Mouse (Mus musculus): ENCODE measurements around the gene Etl4.

Etl4 gene

DNA sequence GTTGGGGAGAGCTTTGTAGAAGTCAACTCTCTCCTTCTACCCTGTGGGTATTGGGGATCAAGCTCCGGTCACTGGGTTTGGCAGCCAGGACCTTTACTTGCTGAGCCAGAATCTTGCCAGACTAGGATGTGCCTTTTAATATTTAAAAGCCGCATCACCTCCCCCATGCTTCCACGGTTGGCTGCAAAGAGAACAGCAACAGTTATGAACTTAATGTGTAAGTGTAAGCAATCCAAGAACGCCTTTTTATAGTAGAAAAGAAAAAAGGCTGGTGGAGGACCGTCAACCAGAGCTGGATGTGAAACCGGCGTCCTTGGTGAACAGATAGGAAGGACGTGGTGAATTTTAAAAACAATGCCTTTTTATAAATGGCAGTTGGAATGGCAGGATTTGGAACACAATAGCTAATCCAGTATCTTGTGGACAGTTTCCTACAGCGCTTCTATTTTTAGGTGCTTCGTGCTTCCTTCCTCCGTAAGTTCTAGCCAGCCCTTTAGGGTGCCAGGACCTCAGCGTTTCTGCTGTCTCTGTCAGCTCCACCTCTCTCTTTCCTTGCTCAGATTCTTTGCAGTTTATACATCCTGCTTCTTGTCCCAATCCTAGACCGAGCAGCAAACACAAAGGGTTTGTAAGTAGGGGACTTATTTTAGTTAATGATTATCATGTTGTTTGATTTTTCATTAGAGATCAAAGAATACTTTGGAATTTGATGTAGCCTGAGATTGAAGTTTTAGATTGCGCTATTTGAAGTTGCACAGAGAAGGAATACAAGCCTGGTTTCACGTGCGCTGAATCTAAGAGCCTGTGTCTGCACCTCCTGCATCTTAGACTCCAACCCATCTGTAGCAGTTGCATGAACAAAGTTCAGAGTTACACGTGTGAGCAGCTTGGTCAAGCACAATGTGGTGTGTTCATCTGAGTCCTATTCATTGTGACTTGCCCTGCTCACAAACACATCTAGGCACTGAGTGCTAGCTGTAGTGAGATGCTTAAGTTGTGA is 535.9 kb downstream of the Etl4 start:
- DNase-seq = no peak

- DNase-seq = no peak
Observed at GRCm38 (mm10) chr2:20446180-20446579, 536.6 kb downstream of the Etl4 start.

- DNase-seq = no peak
Observed at GRCm38 (mm10) chr2:20450945-20451344, 541.4 kb downstream of the Etl4 start.

GRCm38 (mm10) chr2:20453506-20454206 is 544.1 kb downstream of the Etl4 start:
- DNase-seq = no peak

DNA sequence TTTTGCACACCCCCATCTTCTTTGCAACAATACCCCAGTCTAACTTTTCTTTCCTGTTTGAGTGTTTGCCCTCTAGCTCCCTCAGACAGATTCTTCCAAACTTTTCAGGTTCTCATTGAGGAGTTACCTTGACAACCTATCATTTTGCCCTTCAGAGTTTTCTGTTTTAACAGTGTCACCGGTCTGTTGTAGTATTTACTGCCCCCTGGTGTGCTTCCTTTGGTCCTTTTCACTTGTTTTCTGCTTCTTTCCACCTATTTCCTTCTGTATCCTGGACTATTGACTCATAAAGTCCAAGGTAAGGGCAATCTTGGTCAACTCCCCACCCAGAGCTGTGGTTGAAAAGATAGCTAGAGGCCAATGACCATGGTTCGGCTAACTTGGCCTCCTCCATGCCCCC is 569.6 kb downstream of the Etl4 start:
- DNase-seq = no peak

- no peak for DNase-seq
Observed at GRCm38 (mm10) chr2:20486137-20486788, 576.7 kb downstream of the Etl4 start.

- no peak for DNase-seq
Observed at GRCm38 (mm10) chr2:20489090-20489489, 579.5 kb downstream of the Etl4 start.

DNA sequence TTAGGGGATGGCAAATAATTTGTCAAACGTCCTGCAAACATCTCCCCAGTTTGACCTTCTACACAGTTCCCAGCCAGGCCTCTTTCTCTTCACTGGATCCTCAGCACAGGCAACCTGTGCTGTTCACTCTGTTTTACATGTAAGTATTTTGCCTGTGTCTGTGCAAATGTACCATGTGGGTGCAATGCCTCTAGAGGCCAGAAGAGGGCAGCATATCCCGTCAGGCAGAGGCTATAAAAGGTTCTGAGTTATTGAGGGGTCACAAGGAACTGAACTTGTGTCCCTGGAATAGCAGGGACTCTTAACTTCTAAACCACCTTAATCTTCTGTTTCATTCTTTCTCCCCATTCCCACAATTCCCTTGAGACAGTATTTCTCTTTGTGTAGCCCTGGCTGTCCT is 582.5 kb downstream of the Etl4 start:
- DNase-seq = no peak

GRCm38 (mm10) chr2:20493806-20494205 is 584.2 kb downstream of the Etl4 start:
- no peak for DNase-seq

DNA sequence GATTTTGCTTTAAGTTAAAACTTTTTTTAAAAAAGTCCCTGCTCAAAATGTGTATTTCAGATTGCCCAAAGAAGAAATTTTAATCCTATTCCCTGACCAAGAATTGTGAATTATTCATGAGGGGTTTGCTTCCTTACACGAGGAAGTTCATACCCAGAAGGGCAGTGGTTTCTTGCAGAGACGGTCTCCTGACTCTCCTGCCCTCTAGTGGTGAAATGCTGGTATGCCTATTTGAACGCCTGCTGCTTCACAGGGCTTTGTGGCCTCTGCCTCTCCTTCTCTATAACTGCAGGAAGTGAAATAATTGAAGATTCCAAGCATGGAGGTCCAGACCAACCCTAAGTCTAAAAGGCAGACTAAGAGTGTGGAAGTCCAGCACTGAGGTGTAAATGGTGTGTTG is 585.1 kb downstream of the Etl4 start:
- DNase-seq = peak; percentile 37 to 46

DNA sequence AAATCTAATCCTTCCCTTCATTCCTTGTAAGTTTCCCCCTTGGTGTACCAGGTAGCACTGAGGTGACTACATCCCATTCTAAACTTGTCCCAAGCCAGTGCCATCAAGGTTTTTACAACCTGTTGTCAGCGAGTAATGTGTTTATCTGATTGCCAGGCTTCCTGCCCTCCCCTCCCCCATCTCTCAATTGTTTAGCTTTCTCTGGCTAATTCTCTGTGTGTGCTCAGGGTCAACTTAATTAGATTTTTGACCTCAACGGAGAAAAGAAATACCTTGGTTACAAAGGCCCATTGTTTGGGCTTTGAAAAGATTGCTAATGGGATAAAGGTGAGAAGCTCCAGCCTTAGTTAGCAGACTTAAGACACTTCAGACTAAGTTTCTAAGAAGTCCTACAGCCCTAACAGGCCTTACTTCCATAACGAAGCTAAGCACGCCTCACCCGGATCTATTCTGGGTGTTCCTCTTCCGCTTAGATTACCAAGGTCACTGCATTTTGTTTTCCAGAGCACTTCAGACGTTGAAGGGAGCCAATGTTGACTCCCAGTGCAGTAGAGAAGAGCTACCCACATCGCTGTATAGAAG is 586.7 kb downstream of the Etl4 start:
- DNase-seq = no peak

DNA sequence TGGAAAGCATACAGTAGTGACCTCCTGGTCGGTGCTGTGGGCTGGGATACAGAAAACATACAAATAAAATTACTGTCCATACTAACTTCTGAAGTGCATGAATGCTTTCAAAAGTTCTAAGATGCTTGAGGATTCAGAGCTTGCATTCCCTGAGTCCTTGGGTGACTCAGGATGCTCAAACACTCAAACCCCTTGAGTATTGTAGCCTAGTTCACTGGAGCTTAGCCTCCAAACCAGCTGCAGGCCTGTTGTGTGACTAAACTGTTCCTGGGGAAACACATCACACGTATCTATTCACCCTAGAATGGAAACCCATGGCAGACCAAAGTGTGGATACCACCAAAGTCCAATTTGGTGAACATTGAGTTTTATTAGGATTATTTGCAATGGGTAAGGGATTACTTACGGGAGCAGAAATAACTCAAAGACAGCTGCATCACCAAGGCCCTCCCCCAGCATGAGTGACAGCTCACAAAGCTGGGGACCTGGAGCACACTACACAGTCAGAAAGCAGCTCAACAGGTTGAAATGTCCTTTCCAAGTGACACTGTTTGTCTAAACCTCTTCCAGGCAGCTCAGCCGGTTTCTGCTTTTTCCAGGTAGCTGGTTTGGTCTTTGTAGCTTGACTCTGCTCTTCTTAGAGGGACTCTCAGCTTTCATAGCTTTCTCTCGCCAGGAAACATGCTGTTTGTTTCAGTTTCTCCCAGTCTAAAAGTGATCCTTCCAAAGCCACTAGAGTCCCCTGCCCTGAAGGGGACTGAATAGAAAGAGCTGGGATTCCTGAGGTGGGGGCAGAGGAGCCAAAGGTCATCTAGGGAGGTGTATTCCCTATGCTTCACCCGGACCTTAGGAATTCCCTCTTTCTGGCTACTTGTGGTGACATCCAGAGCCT is 598.5 kb downstream of the Etl4 start:
- DNase-seq = no peak

- no peak for DNase-seq
Observed at GRCm38 (mm10) chr2:20508724-20509052, 599.1 kb downstream of the Etl4 start.

GRCm38 (mm10) chr2:20510061-20510460 is 600.5 kb downstream of the Etl4 start:
- peak; percentile 33 to 35 for DNase-seq

GRCm38 (mm10) chr2:20516270-20516865 is 606.8 kb downstream of the Etl4 start:
- DNase-seq = no peak

- no peak for DNase-seq
Observed at GRCm38 (mm10) chr2:20517853-20518252, 608.3 kb downstream of the Etl4 start.

GRCm38 (mm10) chr2:20518506-20518905 is 608.9 kb downstream of the Etl4 start:
- no peak for DNase-seq

DNA sequence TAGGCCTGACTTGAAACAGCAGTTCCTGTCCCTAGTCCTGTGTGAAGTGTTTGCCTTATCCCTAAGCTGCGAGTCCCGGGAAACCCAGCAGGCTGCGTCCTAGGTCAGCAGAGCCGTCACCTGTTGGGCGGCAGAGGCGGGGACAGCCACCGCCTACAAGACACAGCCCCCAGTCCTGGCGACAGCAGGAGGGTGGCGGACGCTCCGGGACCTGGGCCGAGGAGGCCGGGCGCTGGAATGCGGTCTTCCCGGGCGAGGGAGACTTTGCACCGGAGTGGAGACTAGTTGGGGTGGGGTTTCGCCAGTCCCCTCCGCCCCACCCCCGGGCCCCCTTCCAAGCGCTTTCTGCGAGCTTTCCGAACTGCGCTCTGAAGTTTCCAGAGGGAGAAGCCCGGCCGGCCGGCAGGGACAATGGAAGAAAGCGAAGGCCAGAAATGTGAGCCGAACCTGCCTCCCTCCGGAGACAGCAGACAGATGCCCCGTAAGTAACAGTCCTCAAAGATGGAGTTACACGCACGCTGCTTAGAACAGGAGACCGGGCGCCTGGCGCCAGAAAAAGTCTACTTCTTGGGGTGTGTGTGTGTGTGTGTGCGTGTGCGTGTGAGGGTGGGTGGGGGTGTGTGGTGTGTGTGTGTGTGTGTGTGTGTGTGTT is 610.0 kb downstream of the Etl4 start:
- DNase-seq = no peak

DNA sequence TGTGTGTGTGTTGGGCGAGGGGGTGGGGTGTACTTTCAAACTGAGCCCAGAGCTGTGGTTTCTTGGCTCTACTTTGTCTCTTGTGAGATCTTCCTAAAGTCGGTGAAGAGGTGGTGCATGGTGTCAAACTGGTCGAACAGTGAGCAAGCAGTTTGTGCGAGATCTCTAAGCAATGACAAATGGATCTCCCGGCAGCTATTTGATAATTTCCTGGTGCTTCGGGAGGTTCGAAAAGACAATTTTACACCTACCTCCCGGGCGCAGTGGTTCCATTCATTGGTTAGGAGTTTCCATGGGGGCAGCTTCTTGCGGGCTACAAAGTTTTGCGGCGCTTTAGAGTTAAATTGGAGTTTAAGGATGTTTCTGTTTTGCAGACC is 610.5 kb downstream of the Etl4 start:
- DNase-seq = no peak

GRCm38 (mm10) chr2:20520636-20521595 is 611.3 kb downstream of the Etl4 start:
- DNase-seq = no peak
